Mouse (Mus musculus): ENCODE measurements around the gene Camta1.

Gene Camta1

DNA sequence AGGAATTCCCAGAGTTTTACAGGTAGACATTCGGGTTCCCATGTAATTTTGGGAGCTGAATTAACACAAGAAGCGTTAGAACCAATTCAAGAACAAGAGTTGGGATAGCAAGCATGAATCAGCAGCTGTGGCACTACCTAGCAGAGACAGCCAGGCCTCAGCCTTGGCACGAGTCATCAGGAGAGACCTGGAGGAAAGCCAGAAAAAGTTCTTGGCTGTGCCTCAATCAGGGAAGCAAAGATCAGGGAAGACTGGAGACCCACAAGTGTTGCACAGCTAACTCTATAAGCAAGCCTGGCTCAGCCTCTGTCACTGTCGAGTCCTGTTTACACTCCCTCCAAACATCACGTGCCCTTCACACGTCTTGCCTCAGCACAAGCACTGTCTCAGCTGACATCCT lies 899.4 kb downstream of the Camta1 start:
- in situ Hi-C loops (cut with MboI, MseI), result no loop called here

DNA sequence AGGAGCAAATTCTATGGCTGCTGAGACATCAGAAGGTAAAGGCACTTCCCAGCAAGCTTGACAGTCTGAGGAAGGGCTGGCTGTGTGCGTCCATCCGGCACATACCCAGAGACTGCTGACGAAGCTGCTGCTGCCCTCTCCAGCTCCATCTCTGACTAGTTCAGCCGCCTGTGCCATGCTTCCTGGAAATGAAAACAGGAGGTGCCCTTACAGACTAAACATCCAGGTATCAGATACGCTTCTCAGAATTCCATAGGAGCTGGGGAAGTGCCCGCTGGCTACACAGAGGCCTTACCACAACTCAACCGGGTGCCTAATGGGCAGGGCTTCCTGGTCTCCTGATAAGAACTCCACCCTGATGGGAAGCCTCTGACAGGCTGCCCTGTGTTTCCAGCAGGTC lies 903.1 kb downstream of the Camta1 start:
- in situ Hi-C loops (cut with MboI, MseI), result no loop called here

DNA sequence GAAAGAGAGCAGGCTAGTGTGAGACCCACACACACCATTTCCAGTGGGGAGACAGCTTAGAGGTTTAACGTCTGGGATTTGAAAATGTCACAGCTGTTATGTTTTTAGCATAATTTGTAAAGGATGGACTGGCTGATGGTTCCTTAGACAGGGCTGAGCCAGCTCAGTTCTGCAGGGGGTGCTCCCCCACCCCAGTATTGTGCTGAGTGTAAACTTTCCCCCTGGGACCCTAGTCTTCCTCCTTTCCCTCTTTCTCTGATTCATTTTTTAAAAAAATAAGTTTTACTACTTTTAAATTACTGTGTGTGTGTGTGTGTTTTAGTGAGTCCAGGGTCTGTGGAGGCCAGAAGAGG lies 904.6 kb downstream of the Camta1 start:
- in situ Hi-C loops (cut with MboI, MseI), result no loop called here

DNA sequence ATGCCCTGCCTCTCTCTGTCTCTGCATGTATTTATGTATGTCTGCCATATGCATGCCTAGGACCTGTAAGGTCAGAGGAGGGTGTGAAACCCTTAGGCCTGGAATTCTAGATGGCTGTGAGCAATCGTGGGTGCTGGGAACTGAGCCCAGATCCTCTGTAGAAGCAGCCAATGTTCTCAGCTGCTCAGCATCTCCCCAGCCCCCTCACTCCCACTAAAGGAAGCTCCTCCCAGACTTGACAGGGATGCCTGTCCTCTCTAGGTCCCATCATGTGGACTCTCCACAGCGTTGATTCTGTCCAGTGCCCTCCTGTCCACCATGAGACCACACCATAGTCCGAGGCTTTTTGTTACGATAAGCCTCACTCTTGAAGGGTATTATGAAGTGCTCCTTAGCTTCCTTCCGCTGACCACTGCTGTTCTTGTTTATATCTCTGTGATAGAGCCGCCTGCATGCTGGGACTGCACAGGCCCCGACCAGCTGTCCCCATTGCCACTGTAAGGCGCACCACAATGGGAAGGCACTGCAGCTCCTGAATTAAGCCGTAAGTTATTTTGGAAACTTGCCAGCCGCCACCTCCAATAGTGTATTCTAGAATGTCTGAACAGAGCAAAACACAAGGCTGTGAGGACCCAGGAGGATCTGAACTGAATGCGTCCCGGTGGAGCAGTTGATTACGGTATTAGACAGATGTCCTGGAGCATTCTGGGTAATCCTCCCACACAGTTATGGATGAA lies 905.1 kb downstream of the Camta1 start:
- in situ Hi-C loops (cut with MboI, MseI), result no loop called here

DNA sequence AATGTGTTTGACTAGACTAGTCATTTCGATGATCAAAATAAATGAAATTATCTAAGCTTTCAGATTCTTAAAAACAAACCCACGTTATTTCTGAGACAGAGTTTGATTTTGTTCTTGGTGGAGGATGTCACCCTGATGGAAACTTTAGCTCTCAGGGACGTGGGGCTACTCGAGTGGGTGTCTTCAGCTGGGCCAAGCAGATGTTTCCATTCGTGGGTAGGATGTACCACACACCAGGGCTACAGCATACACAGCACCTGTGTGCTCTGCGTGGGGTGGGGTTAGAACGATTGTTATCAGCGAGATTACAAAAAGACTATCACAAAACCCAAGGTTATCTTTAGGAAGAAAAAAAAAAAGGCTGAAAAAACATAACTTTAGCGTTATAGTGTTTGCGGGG lies 910.7 kb downstream of the Camta1 start:
- in situ Hi-C loops (cut with MboI, MseI), result loop anchor here in 1 of 2 experiments (5.0 kb wide), 1 partner anchor 279 kb away; no protein-coding TSS in a partner anchor

DNA sequence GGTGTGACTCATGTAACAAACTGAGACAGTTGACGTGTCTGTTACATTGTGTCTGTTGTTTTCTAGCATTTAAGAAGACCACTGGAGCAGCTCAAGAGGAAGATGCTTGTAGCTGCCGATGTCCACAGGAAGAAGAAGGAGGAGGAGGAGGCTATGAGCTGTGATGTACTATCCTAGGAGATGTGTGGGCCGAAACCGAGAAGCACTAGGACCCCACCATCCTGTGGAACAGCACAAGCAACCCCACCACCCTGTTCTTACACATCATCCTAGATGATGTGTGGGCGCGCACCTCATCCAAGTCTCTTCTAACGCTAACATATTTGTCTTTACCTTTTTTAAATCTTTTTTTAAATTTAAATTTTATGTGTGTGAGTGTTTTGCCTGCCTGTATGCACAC lies 917.0 kb downstream of the Camta1 start:
- in situ Hi-C loops (cut with MboI, MseI), result no loop called here

DNA sequence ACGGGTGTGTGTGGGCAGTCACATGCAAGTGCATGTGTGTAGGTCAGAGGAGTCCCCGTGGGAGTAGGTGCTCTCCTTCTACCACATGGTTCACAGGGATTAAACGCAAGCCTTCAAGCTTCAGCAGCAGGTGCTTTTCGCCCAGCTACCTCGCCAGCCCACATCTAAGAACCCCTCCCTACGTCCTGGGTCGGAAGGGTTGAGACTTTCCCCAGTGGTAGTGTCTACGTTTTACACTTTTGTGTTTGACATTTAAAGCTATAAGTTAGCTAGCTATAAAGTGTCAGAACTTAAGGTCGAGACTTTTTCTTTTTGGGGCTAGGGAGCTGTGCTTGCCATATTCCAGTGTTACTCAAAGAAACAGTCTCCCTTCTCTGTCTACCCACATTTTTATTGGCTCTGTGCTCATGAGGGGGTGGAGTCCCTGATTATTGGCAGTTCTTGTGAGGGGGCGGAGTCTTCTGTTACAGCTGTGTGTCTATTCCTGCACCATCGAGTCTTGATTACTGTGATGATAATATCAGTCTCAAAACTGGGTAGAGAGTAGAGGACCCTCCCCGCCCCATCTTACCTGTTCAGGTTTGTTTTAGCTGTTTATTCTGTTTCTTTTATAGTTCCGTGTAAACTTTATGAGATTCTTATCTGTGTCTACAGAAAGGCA lies 921.6 kb downstream of the Camta1 start:
- in situ Hi-C loops (cut with MboI, MseI), result no loop called here

DNA sequence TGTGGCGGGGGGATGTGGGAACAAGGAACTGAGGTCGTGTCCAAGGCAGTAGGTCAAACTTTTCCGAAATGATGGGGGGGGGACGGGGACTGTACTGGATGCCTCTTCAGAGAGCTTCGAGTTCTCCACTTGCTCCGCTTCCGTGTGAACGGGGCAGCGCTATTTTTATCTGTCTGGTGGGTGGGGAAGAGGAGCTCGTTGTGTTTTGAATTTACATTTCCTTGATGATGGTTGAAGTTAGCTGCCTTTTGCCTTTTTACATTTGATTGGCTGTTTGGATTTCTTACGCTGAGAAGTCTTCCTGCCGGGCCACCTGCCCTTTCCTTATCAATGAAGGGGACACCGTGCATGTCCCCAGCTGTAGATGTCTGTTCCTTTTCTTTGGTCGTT lies 923.6 kb downstream of the Camta1 start:
- in situ Hi-C loops (cut with MboI, MseI), result no loop called here

DNA sequence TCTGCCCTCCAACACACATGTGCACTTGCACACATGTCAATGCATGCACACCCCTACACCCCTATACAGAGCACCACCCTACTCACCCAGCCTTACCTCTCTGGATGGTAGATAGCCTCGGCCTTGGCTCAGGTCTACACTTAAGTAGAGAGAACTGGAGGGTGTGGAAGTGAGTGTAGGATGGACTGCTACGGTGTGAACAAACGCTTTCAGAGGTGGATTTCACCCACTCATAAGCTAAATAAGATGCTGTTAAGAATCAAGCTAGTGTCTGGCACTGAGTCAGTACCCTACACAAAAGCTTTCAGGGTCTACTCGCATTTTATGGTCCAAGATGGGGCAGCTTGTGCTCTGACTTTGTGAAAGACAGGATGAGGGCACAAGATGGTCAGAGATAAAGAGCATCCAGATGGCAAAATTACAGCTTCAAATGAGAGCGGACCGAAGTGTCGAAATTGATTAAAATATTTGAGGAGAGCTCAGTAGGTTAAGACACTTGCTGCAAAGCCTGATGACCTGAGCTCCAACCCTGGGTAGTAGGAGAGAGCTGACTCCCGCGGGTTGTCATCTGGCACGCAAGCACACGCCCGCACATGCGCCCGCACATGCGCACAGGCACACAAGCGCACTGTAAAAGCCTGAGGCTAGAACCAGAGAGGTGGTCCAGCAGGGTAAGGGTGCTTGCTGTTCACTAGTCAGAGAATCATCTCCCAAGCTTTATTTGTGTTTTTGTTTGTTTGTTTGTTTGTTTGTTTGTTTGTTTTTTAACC lies 924.2 kb downstream of the Camta1 start:
- in situ Hi-C loops (cut with MboI, MseI), result no loop called here

DNA sequence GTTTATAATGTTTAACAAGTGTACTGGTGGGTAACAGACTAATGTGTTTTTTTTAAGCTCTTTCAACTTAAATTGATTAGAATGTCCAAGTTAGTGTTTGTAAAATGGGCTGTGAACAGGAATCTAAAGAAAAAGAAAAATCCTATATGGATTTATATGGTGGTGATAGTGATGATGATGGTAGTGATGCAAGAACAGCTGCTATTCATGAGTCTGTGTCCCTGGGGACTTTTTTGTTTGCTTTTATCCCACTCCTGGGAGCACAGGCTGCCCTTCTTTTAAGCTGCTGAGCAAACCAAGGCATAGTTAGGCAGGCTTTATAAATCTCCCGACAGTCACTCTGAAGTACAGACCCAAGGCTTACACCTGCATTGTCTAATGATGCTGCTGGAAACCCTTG lies 928.2 kb downstream of the Camta1 start:
- in situ Hi-C loops (cut with MboI, MseI), result no loop called here

DNA sequence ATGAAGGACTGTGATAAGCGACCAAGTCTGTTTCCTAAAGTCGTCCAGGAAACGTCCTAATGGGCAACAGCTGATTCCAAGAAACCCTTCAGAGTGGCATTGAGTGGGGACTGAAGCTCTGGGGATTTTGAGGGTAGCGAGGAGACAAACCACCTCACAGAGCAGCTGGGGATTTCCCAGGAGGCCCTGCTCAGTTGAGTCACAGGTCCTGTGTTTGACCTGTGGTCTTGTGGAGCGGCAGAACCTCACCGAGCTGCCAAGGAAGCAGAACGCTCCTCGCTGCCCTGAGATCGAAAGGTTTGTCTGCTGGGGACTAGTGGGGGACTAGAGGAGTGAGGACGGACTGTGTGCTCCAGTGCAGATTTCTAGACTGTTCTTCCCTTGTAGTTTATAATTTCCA lies 933.9 kb downstream of the Camta1 start:
- in situ Hi-C loops (cut with MboI, MseI), result loop anchor here in 1 of 2 experiments (5.0 kb wide), 1 partner anchor 80 kb away; no protein-coding TSS in a partner anchor

DNA sequence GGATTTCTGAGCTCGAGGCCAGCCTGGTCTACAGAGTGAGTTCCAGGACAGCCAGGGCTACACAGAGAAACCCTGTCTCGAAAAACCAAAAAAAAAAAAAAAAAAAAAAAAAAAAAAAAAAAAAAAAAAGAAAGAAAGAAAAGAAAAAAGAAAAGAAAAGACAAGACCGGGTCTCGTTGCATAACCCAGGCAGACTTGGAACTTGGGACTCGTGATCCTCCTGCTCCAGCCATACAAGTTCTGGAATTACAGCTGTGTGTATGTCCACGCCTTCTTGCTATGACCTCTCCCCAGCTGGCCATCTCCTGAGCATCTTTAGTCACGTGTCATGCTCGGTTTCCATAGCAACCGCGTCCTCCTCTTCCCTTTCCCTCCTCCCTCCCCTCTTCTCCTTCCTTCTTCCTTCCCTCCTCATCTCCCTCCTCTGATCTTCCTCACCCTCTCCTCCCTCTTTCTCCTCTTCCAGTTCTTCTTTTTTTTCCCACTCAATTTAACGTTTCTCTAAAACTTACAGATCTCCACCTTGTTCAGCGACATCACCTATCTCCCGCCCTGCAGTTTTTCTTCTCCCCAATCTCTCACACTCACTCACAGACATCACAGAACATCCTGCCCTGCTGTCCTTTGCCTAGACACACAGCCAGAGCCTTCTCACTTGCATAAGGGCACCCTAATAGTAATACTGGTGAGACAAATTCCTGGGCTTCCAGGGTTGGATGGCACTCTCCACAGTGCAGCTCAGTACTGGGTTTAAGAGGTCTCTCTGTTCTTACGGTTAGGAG lies 934.6 kb downstream of the Camta1 start:
- in situ Hi-C loops (cut with MboI, MseI), result loop anchor here in 1 of 2 experiments (5.0 kb wide), 1 partner anchor 80 kb away; no protein-coding TSS in a partner anchor

DNA sequence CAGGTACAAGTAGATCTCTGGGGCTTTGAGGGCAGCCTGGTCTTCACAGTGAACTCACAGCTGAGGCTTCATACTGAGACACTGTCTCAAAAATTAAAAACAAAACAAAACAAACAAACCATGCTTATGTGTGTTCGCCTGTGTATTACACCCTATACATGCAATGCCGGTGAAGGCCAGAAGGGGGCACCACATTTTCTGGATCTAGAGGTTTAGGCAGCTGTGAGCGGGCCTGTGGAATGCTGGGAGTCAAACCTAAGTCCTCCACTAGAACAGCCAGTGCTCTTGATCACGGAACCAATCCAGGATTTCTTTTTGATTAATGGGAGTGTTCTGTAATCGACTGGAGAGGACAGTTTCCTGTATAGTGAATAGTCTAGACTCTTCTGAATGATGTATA lies 935.8 kb downstream of the Camta1 start:
- in situ Hi-C loops (cut with MboI, MseI), result loop anchor here in 1 of 2 experiments (5.0 kb wide), 1 partner anchor 81 kb away; no protein-coding TSS in a partner anchor

DNA sequence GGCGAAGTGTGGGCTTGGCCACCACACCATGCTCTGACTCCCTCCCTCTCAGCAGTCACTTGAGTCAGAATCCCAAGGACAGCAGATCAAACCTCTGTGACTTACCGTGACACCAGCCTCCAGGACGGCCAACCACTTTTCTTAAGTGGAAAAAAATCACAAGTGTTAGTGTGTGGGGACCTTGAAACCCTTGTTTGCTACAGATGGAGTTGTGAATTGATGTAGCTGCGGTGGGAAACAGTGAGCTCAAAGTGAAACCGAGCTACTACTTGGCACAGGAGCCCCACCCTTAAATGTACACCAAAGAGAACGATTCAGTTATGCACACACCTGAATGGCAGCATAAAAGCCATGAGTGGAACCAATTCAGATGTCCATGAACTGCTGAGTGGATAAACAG lies 936.7 kb downstream of the Camta1 start:
- in situ Hi-C loops (cut with MboI, MseI), result loop anchor here in 1 of 2 experiments (5.0 kb wide), 1 partner anchor 82 kb away; no protein-coding TSS in a partner anchor

DNA sequence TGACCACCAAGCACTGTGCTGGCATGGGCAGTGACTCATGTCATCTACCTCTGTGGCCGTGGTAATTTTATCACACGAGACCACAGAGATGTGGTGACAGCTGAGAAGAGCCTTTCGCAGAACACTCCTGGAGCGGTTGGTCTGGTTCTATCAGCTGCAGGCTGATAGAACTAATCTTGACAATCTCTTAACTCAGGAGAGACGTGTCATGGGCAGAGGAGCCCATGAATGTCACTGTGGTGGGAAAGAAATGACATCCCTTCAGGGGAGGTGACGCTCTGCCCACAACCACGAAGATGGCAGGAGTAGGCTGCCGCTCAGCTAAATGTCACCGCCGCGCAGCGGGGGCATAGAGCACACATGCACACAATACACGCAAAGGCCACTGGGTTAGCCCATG lies 937.4 kb downstream of the Camta1 start:
- in situ Hi-C loops (cut with MboI, MseI), result no loop called here

DNA sequence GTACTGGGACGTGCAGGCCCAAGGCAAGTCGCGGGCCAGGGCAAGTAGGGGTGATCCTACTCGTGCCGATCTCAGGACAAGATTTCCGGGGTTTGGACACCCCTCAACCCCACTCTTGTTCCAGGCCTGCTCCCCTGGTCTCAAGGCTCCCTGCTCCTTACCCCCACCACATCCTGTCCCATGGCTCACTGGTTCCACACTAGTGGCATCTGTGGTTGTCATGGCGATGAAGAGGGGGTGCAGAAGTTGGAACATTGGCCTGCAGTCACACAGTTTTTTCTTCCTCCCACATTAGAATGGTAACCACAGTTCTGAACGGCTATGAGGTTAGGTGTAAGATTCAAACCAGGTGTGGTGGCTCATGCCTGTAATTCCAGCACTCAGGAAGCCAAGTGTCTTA lies 940.5 kb downstream of the Camta1 start:
- in situ Hi-C loops (cut with MboI, MseI), result no loop called here

DNA sequence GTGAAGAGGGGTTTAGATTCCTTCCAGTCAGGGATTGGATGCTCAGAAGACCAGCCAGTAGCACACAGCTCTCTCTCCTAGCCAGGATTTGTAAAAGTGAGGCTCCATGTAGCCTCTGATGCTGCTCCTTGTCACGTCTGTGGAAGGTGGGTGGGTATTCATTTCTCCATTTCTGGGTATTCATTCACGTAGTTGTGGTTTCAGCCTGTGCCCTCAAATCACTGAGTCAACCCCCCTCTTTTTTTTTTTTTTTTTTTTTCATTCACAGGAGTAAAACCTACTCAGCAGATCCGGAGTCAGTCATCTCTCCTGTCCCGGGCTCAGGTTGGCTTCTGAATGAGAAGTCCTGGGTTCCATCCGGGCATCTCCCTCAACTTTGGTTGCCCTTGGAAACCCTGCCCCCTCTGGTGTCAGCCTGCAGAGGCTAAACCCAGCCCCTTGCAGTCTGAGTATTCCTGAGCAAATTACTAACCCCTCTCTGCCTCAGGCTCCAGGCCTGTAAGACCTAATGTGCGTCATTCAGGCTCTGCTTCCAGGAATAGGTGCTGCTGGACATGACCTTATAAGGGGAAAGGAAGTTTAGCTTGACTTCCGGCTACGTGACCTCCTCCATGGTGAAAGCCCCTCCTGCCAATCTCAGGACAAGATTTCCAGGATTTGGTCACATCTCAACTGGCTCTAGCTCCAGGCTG lies 944.2 kb downstream of the Camta1 start:
- in situ Hi-C loops (cut with MboI, MseI), result loop anchor here in 1 of 2 experiments (10.0 kb wide), 3 partner anchors 683 to 1403 kb away; partner anchors contain the start of genes Ctnnbip1, Eno1 and Klhl21

DNA sequence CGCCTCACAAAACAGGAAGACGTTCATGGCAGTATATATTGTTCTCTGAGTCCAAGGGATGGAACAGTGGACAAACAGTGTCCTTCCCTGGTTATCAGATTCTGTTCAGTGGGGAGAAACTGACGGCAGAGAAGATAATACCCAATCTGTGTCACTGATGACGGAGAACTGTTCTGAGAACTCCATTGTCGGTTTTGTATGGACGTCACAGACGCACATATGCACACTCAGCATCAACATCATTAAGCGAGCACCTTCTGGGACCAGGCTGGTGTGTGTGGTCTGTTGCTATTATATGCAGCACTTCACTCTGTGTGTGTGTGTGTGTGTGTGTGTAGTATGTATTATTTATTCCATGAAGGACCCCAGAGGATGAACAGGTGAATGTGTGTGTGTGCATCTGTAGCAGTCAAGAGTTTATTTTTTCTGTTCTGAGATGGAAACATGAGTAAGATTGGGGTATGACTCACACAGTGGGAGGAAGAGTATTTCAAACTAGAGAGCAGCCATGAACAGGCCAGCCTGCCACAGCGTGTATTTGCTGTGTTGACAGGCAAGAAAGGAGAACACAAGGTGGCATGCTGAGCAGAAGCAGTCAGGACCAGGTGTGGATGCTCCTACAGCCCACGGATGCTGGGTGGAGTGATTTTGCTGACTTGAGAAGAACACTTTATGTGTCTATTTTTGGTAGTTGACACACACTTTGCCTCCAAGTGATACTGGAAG lies 946.3 kb downstream of the Camta1 start:
- in situ Hi-C loops (cut with MboI, MseI), result loop anchor here in 1 of 2 experiments (10.0 kb wide), 3 partner anchors 681 to 1401 kb away; partner anchors contain the start of genes Ctnnbip1, Eno1 and Klhl21

DNA sequence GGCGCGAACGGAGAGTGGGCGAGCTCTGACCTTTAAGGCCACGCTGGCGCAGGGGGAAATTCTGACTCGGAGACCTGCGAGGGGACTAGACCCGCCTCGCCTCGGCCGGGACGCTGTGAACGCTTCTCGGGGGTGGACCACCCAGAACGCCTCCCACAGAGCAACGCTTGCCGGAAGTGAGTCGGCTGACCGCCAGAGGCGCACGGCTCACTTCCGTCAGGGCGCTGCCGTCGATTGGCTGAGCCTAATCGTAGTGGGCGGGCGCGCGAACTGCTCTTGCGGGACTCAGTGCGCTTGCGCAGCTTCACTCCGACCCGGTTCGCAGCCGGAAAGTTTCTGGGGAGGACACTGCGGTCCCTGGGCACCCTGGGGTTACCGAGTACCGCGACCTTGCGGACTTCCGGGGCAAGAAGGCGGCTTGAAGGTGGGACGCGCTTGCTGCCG lies 947.4 kb downstream of the Camta1 start, which contains the start of the genes Park7 and Tnfrsf9:
TSS of gene Park7 (minus strand) at position 148 of the 444 bp plus-strand sequence.
TSS of gene Tnfrsf9 (plus strand) at position 273 of the 444 bp plus-strand sequence.
- in situ Hi-C loops (cut with MboI, MseI), result loop anchor here in 1 of 2 experiments (10.0 kb wide), 3 partner anchors 680 to 1400 kb away; partner anchors contain the start of genes Ctnnbip1, Eno1 and Klhl21

Measured in T-helper 17 cell (primary cell).